Mouse (Mus musculus) neural tube, embryonic 14.5 days (tissue): ENCODE data around the gene Creb3l2. TPM values are rescaled to one million over a fixed set of nuclear protein-coding genes. Genes with fewer than 3 reads are reported as not detected.

Source experiments
- ATAC-seq: fragments of 200-750 bp; cut with Nextera tagmentation; 2 replicates; pipeline ENCODE4 v1.8.0; 2017; ENCODE audit warnings: low read depth, mild to moderate bottlenecking, moderate TSS enrichment, moderate library complexity
- H3K27ac ChIP-seq: fragments of 300-500 bp; sonication (generic); 2 replicates; pipeline ENCODE4 v1.5.1; 2014; ENCODE audit warnings: low read depth, mild to moderate bottlenecking, control low read depth, low read length, moderate library complexity, mixed read lengths
- H3K27me3 ChIP-seq: fragments of 300-500 bp; sonication (generic); 2 replicates; pipeline ENCODE4 v1.6.1; 2014; ENCODE audit warnings: low read length; ENCODE audit not compliant: control insufficient read depth, insufficient read depth
- H3K36me3 ChIP-seq: fragments of 300-500 bp; sonication (generic); 2 replicates; pipeline ENCODE4 v1.6.1; 2014; ENCODE audit warnings: low read length, mixed read lengths; ENCODE audit not compliant: control insufficient read depth, insufficient read depth
- H3K4me1 ChIP-seq: fragments of 300-500 bp; sonication (generic); 2 replicates; pipeline ENCODE4 v1.6.1; 2014; ENCODE audit warnings: low read length; ENCODE audit not compliant: control insufficient read depth, insufficient read depth
- H3K4me2 ChIP-seq: fragments of 300-500 bp; sonication (generic); 2 replicates; pipeline ENCODE4 v1.6.1; 2014; ENCODE audit warnings: mild to moderate bottlenecking, low read depth, low read length, control low read depth
- H3K4me3 ChIP-seq: fragments of 300-500 bp; sonication (generic); 2 replicates; pipeline ENCODE4 v1.5.1; 2014; ENCODE audit warnings: low read depth, low read length, control low read depth, mixed read lengths
- H3K9ac ChIP-seq: fragments of 300-500 bp; sonication (generic); replicated peaks from 2 replicates; pipeline ENCODE4 v1.6.1; 2014; ENCODE audit warnings: low read depth, mild to moderate bottlenecking, control low read depth, low read length, mixed read lengths
- H3K9me3 ChIP-seq: fragments of 300-500 bp; sonication (generic); 2 replicates; pipeline ENCODE4 v1.6.1; 2016; ENCODE audit warnings: low read length; ENCODE audit not compliant: control insufficient read depth
- WGBS: fragments of 180-500 bp; shearing (Covaris S2); extraction: QIAGEN DNeasy Blood & Tissue Kit; methylation state at CpG from one replicate; pipeline ENCODE4 v1.1.7; 2014; 5-methylcytosine and 5-hydroxymethylcytosine counted together
- polyA plus RNA-seq: library from polyadenylated mRNA; unstranded; fragments of >200 nt; fragmentation: Nextera tagmentation; extraction: Ambion mirVana; gene quantifications from 2 replicates; pipeline ENCODE4 v1.2.1, GENCODE M21; 2014

Gene Creb3l2
- polyA plus RNA-seq, 1 experiment from 2014 or later: 2.3 TPM

DNA sequence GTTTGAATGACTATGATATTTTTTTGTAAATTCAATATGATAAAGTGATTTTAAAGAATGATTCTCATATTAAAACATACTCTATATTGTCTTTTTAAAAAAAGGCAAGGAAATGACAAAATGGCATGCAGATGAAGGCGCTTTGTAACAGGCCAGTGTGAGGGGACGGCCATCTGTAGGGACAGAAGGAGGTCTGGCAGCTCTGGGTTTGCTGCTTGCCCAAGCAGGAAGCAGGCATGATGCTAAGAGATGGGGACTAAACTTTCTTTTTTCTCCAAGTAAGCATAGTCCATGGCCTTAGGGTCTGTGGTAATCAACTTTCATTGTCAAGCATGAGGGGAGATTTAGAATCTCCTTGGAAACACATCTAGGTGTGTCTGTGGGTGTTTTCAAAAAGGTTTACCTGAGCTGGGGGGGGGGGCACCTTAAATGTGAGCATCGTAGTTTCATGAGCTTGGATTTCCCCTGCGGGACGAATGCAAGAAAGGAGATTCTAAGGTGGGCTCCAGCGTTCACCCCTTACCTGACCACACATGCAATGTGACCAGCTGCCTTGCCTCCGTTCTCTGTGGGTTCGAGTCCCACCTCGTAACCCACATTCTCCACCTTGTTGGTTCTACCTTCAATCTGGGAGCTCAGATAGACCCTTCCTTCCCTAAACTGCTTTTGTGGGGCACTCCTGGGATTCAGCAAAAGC, 115.9 kb downstream of the Creb3l2 start:
- Histone ChIP-seq H3K27me3 (no peaks in the 10 kb centered on the region), H3K27ac (peak overlapping the region; percentile 24; the same call in 1 of the 2 replicates), H3K36me3 (no peaks in the 10 kb centered on the region), H3K4me2 (no peak overlapping the region), H3K4me1 (peaks cover 7% of the 10 kb centered on the region), H3K4me3 (no peak overlapping the region), H3K9ac (no peak overlapping the region), H3K9me3 (no peaks in the 10 kb centered on the region)
- WGBS: 94% methylated on average over 9 of the region's 9 CpGs
- no peak for ATAC-seq

DNA sequence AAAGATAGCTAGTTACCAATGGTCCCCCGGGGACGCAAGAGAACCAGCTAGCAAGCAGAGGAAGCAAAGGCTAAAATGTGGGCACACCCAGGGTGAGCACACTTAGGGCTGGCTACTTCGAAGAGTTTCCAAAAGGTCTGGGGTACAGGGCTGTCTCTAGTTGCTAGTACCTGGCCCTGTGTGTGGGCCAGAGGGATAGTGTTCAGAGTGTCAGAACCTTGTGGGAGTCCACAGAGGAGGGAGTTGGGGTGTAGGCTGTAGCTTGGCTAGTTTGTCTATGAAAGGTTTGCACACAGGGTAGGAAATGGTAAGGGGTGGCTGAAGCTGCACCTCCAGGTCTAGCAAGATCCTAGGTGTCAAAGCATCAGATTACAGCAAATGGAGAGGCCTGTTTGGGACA, 116.9 kb downstream of the Creb3l2 start:
- Histone ChIP-seq H3K27me3 (no peaks in the 10 kb centered on the region), H3K4me3 (no peak overlapping the region), H3K4me2 (no peak overlapping the region), H3K9ac (no peak overlapping the region), H3K4me1 (peaks cover 6% of the 10 kb centered on the region), H3K9me3 (no peaks in the 10 kb centered on the region), H3K36me3 (no peaks in the 10 kb centered on the region), H3K27ac (no peak overlapping the region)
- ATAC-seq: no peak
- WGBS: 90% methylated on average over 3 of the region's 3 CpGs

DNA sequence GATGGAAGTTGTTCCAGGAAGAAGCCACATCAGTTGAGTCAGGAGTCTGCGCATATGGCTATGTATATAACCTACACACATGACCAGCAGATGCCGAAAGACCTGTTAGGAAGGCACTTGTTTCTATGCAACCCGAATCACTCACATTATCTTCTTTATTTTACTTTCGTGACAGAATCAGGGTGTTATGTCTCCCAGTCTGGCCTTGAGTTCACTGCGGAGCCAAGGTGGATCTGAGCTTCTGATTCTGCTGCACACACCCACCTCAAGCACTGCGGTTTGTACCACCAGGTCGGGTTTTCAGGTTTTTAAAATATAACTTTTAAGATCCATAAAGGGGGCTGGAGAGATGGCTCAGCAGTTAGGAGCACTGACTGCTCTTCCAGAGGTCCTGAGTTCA, 119.3 kb downstream of the Creb3l2 start:
- WGBS: 94% methylated on average over 7 of the region's 7 CpGs
- no peak for ATAC-seq
- H3K4me2 ChIP-seq: no peak overlapping the region
- H3K4me1 ChIP-seq: peaks cover 3% of the 10 kb centered on the region; the same call in 1 of the 2 replicates
- no peaks in the 10 kb centered on the region for H3K9me3 ChIP-seq
- no peaks in the 10 kb centered on the region for H3K27me3 ChIP-seq
- no peaks in the 10 kb centered on the region for H3K36me3 ChIP-seq
- no peak overlapping the region for H3K4me3 ChIP-seq
- H3K9ac ChIP-seq: no peak overlapping the region
- no peak overlapping the region for H3K27ac ChIP-seq

DNA sequence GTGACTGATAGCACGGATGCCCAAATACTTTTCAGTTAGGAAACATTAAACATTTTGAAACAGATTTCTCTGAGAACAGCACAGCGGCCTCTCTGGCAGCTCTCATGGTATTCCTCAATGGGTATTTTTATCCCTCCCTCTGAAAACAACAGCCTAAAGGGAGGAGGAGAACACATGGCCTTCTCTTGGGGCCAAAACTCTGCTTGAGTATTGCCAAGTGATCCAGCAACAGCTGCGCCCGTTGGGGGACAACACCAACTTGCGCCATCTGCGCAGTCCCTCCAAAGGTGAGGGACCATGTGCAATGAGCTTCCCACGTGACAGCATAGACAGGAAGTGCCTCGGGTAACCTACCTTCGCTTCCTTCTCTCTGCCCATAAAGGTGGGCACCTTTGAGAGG, 119.9 kb downstream of the Creb3l2 start:
- no peaks in the 10 kb centered on the region for H3K27me3 ChIP-seq
- ATAC-seq: no peak
- no peak overlapping the region for H3K9ac ChIP-seq
- H3K36me3 ChIP-seq: no peaks in the 10 kb centered on the region
- no peaks in the 10 kb centered on the region for H3K9me3 ChIP-seq
- no peak overlapping the region for H3K4me2 ChIP-seq
- H3K4me1 ChIP-seq: peaks cover 3% of the 10 kb centered on the region; the same call in 1 of the 2 replicates
- H3K27ac ChIP-seq: no peak overlapping the region
- no peak overlapping the region for H3K4me3 ChIP-seq
- 90% methylated on average over 9 of the region's 9 CpGs for WGBS

DNA sequence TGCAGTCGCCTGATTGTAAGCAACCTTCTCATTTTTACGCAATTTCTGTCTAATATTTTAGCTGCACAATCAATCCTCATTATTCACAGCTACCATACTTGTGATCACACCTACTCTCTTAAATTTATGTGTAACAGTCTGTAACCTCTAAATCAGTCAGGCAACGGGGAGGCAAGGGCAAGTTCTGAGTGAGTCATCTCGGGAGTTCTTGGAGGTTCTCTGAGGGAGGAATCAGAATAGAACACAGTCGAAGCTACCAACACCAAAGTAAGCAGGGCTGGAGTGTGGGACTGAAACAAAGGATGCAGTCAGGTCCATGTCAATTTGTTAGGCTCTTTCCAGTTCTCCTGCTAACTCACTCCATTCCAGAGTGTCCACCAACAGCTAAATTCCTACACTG, 124.0 kb downstream of the Creb3l2 start:
- no peaks in the 10 kb centered on the region for H3K36me3 ChIP-seq
- no peaks in the 10 kb centered on the region for H3K9me3 ChIP-seq
- no peaks in the 10 kb centered on the region for H3K4me1 ChIP-seq
- WGBS: 85% methylated on average over 5 of the region's 5 CpGs
- ATAC-seq: no peak
- no peak overlapping the region for H3K4me3 ChIP-seq
- H3K4me2 ChIP-seq: no peak overlapping the region
- H3K27ac ChIP-seq: no peak overlapping the region
- no peaks in the 10 kb centered on the region for H3K27me3 ChIP-seq
- H3K9ac ChIP-seq: no peak overlapping the region

DNA sequence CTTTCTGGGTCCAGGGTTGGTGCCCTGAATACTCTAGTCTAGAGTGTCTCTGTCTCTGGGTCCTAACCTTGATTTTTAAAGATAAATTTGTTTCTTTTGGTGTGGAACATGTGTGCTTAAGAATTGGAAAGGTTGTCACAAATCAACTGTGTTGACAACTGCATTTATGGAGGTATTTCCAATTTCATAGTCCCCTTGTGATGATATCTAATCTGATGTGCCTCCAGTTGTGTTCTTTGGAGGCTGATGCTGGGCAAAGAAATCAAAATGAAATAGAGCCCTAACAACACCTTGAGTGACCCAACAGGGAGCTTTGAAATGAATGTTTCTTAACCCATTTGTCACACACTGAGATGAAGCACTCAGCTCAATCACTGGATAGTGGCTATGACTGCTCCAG, 126.5 kb downstream of the Creb3l2 start:
- Histone ChIP-seq H3K4me3 (no peak overlapping the region), H3K27ac (no peak overlapping the region), H3K4me1 (no peaks in the 10 kb centered on the region), H3K4me2 (no peak overlapping the region), H3K36me3 (no peaks in the 10 kb centered on the region), H3K27me3 (no peaks in the 10 kb centered on the region), H3K9me3 (no peaks in the 10 kb centered on the region), H3K9ac (no peak overlapping the region)
- no peak for ATAC-seq

DNA sequence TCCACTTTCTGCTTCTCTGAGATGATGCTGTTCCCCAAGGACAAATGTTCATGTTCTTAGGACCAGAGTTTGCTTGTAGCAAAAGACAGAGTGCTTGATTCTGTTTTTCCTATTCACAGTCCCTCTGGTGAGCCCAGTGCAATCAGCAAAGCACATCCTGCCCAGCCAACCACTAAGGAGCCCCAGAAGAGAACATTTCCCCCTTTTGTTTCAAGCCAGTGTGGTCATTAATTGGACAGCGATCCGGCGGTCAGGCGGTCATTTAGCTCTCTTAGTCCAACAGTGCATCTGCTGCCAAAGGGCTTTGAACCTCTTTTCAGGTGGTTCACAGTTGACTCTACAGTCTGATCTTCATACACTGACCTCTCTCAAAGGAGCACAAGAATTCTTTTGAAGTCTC, 131.3 kb downstream of the Creb3l2 start:
- Histone ChIP-seq H3K4me1 (no peaks in the 10 kb centered on the region), H3K4me3 (no peak overlapping the region), H3K9me3 (no peaks in the 10 kb centered on the region), H3K4me2 (no peak overlapping the region), H3K9ac (no peak overlapping the region), H3K27ac (no peak overlapping the region), H3K36me3 (no peaks in the 10 kb centered on the region), H3K27me3 (no peaks in the 10 kb centered on the region)
- no peak for ATAC-seq
- 79% methylated on average over 4 of the region's 4 CpGs for WGBS

DNA sequence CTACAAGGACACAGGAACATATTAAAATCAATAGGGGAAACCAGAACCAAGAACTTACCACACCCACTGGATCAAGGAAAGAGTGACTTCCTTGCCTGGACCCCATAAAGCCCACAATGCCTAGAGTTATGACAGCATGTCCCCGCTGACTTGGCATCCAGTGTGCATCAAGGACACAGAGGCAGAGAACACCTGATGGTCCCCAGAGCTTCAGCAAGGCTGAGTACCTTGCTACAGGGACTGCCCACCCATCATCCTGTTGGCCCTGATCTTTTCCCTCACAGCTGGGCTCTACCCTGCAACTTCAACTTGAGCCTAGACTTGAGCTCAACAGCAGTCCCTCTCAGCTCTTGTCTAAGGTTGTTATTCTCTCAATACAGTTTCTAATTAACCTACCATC, 135.3 kb downstream of the Creb3l2 start:
- Histone ChIP-seq H3K9me3 (no peaks in the 10 kb centered on the region), H3K4me2 (no peak overlapping the region), H3K4me1 (no peaks in the 10 kb centered on the region), H3K4me3 (no peak overlapping the region), H3K27ac (no peak overlapping the region), H3K27me3 (no peaks in the 10 kb centered on the region), H3K36me3 (no peaks in the 10 kb centered on the region), H3K9ac (no peak overlapping the region)
- WGBS: 82% methylated on average over 1 of the region's 1 CpGs
- ATAC-seq: no peak

DNA sequence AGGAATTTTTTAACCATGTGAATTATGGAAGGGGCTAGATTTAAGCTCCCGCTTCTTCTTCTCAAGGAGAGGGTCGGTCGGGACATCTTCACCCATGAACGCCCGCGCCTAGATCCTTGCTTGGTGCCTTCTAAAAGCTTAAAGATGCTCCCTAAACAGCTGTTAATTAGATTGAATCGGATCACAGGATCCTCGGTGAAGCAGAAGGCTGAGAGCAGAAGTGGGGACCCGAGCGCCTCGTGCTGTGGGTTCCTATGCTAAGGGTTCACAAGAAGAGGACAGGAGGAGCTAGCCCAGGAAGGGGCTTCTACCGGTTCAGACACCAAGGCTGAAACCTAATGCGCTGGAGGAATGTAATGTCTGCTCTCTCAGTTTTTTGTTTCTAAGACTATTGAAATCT, 141.5 kb downstream of the Creb3l2 start:
- Histone ChIP-seq H3K4me3 (peak overlapping the region; percentile 68), H3K36me3 (no peaks in the 10 kb centered on the region), H3K9me3 (no peaks in the 10 kb centered on the region), H3K9ac (peak overlapping the region; percentile 74), H3K27me3 (no peaks in the 10 kb centered on the region), H3K4me1 (peaks cover 16% of the 10 kb centered on the region), H3K4me2 (peak overlapping the region; percentile 77), H3K27ac (peak overlapping the region; percentile 70)
- WGBS: 4% methylated on average over 13 of the region's 13 CpGs
- peak; percentile 15; the same call in 1 of the 2 replicates for ATAC-seq
